Mouse (Mus musculus): ENCODE results near the gene Spata13.
A peak's percentile ranks its signal among the peaks of the same experiment; 100 is the strongest.

The Spata13 gene

DNA sequence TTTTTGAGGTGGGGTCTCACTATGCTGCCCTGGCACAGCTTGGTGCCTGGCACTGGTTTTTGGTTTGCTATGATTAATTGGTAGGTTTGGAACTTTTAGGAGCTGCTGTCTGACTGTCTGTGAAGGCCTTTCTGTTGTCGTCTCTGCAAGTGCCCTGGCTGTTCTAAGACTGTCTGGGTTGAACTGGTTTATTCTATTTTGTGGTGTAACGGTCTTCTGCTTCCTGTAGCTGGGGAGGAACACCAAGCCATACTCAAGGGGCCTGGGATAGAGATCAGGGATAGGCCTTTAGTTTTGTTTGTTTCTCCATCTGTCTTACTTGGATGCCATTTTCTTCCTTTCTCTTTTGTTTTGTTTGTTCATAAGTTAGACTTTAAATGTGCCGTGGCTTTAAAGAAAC, 88.1 kb downstream of the Spata13 start:
- DNase-seq, result no peak

- peak; percentile 43 to 69 for DNase-seq
Measured at GRCm38 (mm10) chr14:60726091-60726490, 92.3 kb downstream of the Spata13 start.

GRCm38 (mm10) chr14:60727130-60727529, 93.3 kb downstream of the Spata13 start:
- no peak for DNase-seq

DNA sequence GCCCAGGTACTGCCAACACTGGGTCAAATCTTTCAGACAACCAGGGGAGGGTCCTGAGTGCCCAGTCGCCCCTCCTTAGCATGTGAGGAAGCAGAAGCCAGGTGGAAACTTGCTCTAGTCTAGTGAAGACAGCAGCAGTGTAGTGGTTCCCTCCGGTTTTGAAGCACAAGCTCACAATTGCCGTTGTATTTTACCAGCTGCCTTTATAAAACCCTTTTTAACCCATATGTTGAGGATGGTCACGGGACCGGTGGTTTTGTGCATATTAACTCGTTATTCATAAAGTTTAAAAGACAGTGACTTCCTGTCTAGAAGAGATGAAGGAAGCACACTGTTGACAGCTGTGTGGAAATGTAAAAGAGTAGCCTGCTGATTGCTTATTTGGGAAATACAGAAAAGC, 98.3 kb downstream of the Spata13 start:
- no peak for DNase-seq

DNA sequence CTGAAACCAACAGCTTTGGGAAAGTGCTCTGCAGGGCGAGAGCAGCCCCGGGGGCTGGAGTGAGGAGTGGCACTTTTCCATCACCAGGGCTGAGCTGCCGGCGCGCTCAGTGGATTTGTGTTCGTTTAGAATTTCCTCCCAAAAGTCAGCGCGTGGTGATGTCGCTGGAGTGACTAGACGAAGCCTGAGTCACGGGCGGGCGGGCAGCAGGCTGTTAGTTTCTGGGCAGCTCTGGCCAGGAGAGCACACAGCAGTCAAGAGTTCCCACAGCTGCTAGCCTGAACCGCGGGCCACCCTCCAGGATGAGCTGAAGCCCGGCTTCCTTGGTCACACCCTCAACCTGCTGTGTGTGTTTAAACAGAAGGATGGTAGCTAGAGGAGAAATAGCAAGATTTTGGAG, 99.0 kb downstream of the Spata13 start:
- DNase-seq, result peak in 1 of 2 experiments; percentile 56

- DNase-seq, result no peak
Measured at GRCm38 (mm10) chr14:60733706-60734105, 99.9 kb downstream of the Spata13 start.

DNA sequence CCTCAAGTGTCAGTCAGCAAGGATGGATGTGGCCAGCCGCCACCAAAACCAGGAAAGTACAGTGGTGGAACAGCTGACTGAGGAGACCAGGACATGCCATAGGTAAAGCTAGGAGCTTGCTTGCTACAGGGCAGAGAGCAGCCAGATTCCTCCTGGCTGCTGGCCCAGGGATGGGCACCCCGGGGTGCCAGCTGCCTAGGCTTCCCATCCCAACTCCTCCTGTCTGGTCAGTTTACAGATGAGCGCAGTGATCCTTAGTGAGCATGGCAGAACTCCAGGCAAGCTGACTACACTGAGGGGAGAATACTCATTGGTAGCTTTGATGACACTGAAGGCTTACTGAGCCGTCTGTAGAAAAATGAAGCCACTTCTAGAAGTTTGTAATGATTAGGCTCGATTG, 101.4 kb downstream of the Spata13 start:
- peak; percentile 39 to 56 for DNase-seq

- no peak for DNase-seq
Measured at GRCm38 (mm10) chr14:60735848-60736547, 102.2 kb downstream of the Spata13 start.

GRCm38 (mm10) chr14:60736591-60737192, 102.9 kb downstream of the Spata13 start:
- peak; percentile 36 to 51 for DNase-seq

- DNase-seq, result no peak
Measured at GRCm38 (mm10) chr14:60737202-60737611, 103.4 kb downstream of the Spata13 start.

DNA sequence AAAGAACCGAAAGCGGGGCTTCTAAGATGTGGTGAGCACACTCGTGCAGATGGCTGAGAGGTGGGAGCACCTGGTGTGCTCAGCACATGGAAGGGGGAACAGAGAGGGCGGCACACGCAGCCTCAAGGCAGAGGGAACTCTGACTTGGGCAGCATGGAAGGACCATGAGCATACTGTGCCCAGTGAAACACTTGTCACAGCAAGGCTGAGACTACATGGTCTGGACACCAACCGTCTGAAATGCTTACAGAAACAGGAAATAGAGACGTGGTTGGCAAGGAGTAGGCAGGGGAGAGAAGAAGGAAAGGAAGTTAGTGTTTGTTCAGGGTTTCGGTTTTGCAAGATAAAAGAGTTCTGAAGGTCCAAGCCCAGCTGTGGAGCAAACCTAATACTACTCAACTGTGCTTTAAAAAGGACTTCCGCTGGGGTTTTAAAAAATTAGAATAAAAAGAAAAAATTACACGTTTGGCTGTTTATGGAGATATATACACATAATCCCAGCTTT, 104.7 kb downstream of the Spata13 start:
- DNase-seq, result no peak

GRCm38 (mm10) chr14:60739155-60739554, 105.4 kb downstream of the Spata13 start:
- no peak for DNase-seq

- DNase-seq, result no peak
Measured at GRCm38 (mm10) chr14:60739616-60740015, 105.8 kb downstream of the Spata13 start.

DNA sequence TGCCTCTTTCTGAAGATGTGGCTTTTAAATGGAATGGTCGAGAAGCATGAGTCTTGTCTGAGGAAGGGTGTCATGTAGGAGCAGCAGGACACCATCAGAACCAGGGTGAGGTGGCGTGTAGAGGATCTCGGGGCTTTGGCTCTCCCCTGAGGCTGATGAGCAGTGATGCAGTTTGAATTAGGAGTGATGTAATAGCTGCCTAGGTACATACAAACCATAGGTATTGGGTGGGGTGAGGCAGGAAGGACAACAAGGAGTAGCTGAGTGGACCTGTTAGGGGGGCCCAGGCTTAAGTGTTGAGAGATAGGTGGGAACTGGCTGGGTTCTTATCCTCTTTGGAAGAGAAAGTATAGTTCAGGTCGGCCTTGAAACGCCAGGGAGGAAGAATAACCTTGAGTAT, 106.7 kb downstream of the Spata13 start:
- DNase-seq, result no peak

GRCm38 (mm10) chr14:60741033-60741432, 107.2 kb downstream of the Spata13 start:
- peak in 1 of 2 experiments; percentile 27 for DNase-seq

DNA sequence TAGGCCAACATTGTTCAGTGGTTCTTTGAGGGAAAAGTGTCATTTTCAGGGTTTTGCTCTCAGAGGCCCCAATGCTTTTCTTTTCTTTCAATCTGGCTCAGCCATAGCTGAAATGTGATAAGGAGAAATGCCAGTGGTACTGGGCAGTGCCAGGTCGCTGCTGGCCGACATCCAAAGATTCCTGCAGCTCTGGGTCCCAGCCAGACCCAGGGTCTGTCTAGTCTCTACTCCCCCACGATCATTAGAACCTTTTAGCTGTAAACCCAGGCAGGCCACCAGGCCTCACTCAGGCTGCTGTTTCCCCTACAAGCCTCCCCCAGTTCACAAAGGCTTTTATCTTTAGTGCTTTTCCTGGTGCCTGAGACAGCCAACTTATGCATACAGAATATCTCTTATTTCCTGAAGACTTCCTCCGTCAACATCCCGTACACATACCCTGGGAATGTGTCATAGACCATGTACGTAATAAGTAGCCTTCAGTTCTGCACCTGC, 107.7 kb downstream of the Spata13 start:
- peak; percentile 42 to 63 for DNase-seq

DNA sequence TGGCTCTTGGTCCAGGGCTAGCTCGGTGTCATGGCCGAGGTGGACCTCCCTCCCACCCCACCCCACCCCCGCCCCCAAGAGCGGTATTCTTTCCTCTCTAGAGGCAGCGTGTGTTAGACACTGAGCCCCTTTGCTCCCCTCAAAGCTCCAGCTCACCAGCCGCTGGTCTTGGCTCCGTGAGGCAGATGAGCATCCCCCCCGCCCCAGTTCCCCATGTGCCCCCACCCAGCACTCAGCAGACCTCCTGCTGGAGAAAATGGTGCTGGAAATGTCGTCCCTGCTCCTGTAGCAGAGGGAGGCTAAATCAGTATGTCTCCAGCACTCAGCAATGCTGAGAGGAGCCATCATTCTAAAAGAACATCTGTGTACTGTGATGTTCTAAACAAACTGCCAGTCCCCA, 109.9 kb downstream of the Spata13 start:
- DNase-seq, result no peak

DNA sequence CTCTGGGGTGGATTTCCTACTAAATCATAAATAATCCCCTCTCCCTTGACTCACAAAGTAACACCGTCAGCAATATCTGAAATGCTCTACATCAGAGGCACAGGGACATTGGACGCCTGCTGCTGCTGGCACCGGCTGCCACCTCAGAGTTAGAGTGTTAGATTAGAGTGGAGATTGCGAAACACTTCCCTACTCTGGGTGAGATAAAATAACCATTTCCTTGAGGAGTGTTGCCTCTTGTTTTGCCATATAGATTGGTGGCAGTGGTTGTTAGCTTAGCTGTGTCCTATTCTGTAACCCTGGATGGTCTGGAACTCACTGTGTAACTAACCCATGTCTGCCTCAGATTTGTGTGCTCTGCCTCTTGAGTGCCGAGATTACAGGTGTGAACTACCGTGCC, 111.4 kb downstream of the Spata13 start:
- DNase-seq, result no peak

GRCm38 (mm10) chr14:60746141-60746540, 112.3 kb downstream of the Spata13 start:
- no peak for DNase-seq

GRCm38 (mm10) chr14:60747154-60747870, 113.5 kb downstream of the Spata13 start:
- DNase-seq, result no peak

DNA sequence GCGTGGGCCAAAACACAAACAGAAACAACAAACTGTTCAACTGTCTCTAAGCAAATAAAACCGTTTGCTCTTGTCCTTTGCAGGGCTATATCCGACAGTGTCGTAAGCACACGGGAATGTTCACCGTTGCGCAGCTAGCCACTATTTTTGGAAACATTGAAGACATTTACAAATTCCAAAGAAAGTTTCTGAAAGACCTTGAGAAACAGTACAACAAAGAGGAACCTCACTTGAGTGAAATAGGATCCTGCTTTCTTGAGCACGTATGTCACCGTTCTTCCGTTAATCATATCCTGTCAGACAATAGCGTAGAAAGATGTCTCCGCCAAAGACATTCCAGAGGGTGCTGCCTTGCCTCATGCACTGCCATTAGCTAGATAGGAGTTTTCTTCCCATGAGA, 116.1 kb downstream of the Spata13 start:
- no peak for DNase-seq

DNA sequence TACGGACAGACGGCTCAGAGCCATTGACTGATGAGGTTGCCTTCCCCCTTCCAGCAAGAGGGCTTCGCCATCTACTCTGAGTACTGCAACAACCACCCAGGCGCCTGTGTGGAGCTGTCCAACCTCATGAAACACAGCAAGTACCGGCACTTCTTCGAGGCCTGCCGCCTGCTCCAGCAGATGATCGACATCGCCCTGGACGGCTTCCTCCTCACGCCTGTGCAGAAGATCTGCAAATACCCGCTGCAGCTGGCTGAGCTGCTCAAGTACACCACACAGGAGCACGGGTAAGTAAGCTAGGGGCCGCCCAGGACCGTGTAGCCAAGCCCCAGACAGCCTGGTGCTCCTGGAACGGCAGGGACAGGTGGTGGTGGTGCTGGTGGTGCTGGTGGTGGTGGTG, 117.8 kb downstream of the Spata13 start:
- no peak for DNase-seq

Measured in kidney, postnatal 36 days (tissue).